Mouse (Mus musculus) liver, embryonic 14.5 days (tissue): ENCODE data around the gene Usp45.

ENCODE experiments used
- CTCF ChIP-seq: IDR thresholded peaks from 2 replicates; pipeline ENCODE4 v1.5.1; 2016; ENCODE audit warnings: antibody characterized with exemption, low read depth, control low read depth
- EP300 ChIP-seq: IDR thresholded peaks from 2 replicates; pipeline ENCODE4 v1.6.1; 2016; ENCODE audit warnings: antibody characterized with exemption, low read depth

GRCm38 (mm10) chr4:21878776-21879175 is 111.8 kb downstream of the Usp45 start:
- TF ChIP-seq CTCF (no peak), EP300 (no peak)
